Mouse (Mus musculus): ENCODE measurements around the gene Mxi1.

DNA sequence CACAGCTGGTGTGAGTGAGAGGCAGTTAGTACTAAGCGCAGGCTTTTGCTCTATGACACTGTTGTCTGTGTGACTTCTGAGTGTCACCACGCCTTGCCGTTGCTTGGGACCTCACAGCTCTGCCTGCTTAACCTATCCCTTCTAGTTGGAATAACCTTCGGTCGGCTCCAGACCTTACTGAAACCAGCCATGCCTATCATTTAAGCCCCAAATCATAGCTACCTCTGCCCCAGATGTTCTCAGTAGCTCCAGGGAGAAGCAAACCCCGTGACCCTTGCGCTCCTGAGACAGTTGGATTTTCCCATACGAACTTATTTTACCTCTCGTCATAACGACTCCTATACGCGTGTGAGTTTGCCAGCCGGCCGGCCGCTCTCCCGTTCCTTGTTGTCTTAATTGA lies 33.7 kb downstream of the Mxi1 start:
- TF ChIP-seq CTCF (conservative IDR thresholded peaks at IDR 0.05 in 1 of 2, IDR thresholded peaks at IDR 0.05 in 1 of 2; ENCODE audit: low read depth in 2 of 2, low read length in 2 of 2) (no peak), POLR2AphosphoS2 (IDR thresholded peaks at IDR 0.05; ENCODE audit: low read depth, low read length) (no peak), POLR2A (IDR thresholded peaks at IDR 0.05; ENCODE audit: low read depth, low read length) (no peak), MXI1 (IDR thresholded peaks at IDR 0.05; ENCODE audit: low read depth, low read length) (no peak), MAZ (IDR thresholded peaks at IDR 0.05; ENCODE audit: low read depth, low read length) (no peak)

Data from CH12.LX (cell line).